Mouse (Mus musculus): ENCODE results near the gene Xaf1. TPM values are rescaled to one million over a fixed set of nuclear protein-coding genes. Genes with fewer than 3 reads are reported as not detected.

Gene Xaf1
- total and polyA plus RNA-seq, 2 experiments from 2014 or later: 4.5 to 5.5 TPM

GRCm38 (mm10) chr11:72271761-72272160 lies 29.7 kb upstream of the Xaf1 start:
- no peak for ATAC-seq
- no peaks in the 10 kb centered on the region for H3K9me3 ChIP-seq (ENCODE audit: low read length)
- TF ChIP-seq CTCF (IDR thresholded peaks at IDR 0.05; ENCODE audit: low read depth): no peak
- H3K4me2 ChIP-seq (ENCODE audit: low read depth, low read length): no peak overlapping the region
- no peak overlapping the region for H3K4me3 ChIP-seq (ENCODE audit: low read length)
- WGBS: 83% methylated on average over 1 of the region's 1 CpGs
- no peak for DNase-seq (ENCODE audit: low spot score)
- no peak overlapping the region for H3K9ac ChIP-seq (replicated peaks; ENCODE audit: low read length)
- H3K27ac ChIP-seq: no peak overlapping the region
- peaks cover under 1% of the 10 kb centered on the region; the same call in 1 of the 2 replicates for H3K4me1 ChIP-seq (ENCODE audit: insufficient read depth, low read length)
- H3K36me3 ChIP-seq (ENCODE audit: insufficient read depth, low read length): no peaks in the 10 kb centered on the region
- no peaks in the 10 kb centered on the region for H3K27me3 ChIP-seq (ENCODE audit: insufficient read depth, low read length)

GRCm38 (mm10) chr11:72273341-72273740 lies 28.1 kb upstream of the Xaf1 start:
- WGBS: 62% methylated on average over 3 of the region's 3 CpGs
- ATAC-seq (no peak), DNase-seq (ENCODE audit: low spot score) (no peak)
- H3K27ac ChIP-seq: no peak overlapping the region
- no peaks in the 10 kb centered on the region for H3K4me1 ChIP-seq (ENCODE audit: insufficient read depth, low read length)
- TF ChIP-seq CTCF (IDR thresholded peaks at IDR 0.05; ENCODE audit: low read depth): no peak
- no peaks in the 10 kb centered on the region for H3K27me3 ChIP-seq (ENCODE audit: insufficient read depth, low read length)
- H3K4me3 ChIP-seq (ENCODE audit: low read length): no peak overlapping the region
- no peaks in the 10 kb centered on the region for H3K9me3 ChIP-seq (ENCODE audit: low read length)
- H3K36me3 ChIP-seq (ENCODE audit: insufficient read depth, low read length): no peaks in the 10 kb centered on the region
- H3K4me2 ChIP-seq (ENCODE audit: low read depth, low read length): no peak overlapping the region
- H3K9ac ChIP-seq (replicated peaks; ENCODE audit: low read length): no peak overlapping the region

- no peaks in the 10 kb centered on the region for H3K4me1 ChIP-seq (ENCODE audit: insufficient read depth, low read length)
- no peak overlapping the region for H3K4me2 ChIP-seq (ENCODE audit: low read depth, low read length)
- TF ChIP-seq CTCF (IDR thresholded peaks at IDR 0.05; ENCODE audit: low read depth): no peak
- no peaks in the 10 kb centered on the region for H3K9me3 ChIP-seq (ENCODE audit: low read length)
- ATAC-seq (no peak), DNase-seq (ENCODE audit: low spot score) (no peak)
- no peaks in the 10 kb centered on the region for H3K36me3 ChIP-seq (ENCODE audit: insufficient read depth, low read length)
- no peak overlapping the region for H3K4me3 ChIP-seq (ENCODE audit: low read length)
- no peak overlapping the region for H3K27ac ChIP-seq
- WGBS: 87% methylated on average over 5 of the region's 5 CpGs
- no peaks in the 10 kb centered on the region for H3K27me3 ChIP-seq (ENCODE audit: insufficient read depth, low read length)
- no peak overlapping the region for H3K9ac ChIP-seq (replicated peaks; ENCODE audit: low read length)
Measured at GRCm38 (mm10) chr11:72281143-72281851, 20.1 kb upstream of the Xaf1 start.

GRCm38 (mm10) chr11:72281852-72282400 lies 19.5 kb upstream of the Xaf1 start:
- DNase-seq (ENCODE audit: low spot score): no peak
- Histone ChIP-seq H3K27ac (no peak overlapping the region), H3K4me3 (ENCODE audit: low read length) (no peak overlapping the region), H3K36me3 (ENCODE audit: insufficient read depth, low read length) (no peaks in the 10 kb centered on the region), H3K9me3 (ENCODE audit: low read length) (no peaks in the 10 kb centered on the region), H3K27me3 (ENCODE audit: insufficient read depth, low read length) (no peaks in the 10 kb centered on the region), H3K4me1 (ENCODE audit: insufficient read depth, low read length) (no peaks in the 10 kb centered on the region), H3K9ac (replicated peaks; ENCODE audit: low read length) (no peak overlapping the region), H3K4me2 (ENCODE audit: low read depth, low read length) (no peak overlapping the region)
- ATAC-seq: no peak
- WGBS: 41% methylated on average over 5 of the region's 5 CpGs
- no peak for TF ChIP-seq CTCF (IDR thresholded peaks at IDR 0.05; ENCODE audit: low read depth)

GRCm38 (mm10) chr11:72283486-72284224 lies 17.8 kb upstream of the Xaf1 start:
- Histone ChIP-seq H3K4me3 (ENCODE audit: low read length) (no peak overlapping the region), H3K9ac (replicated peaks; ENCODE audit: low read length) (no peak overlapping the region), H3K27me3 (ENCODE audit: insufficient read depth, low read length) (no peaks in the 10 kb centered on the region), H3K4me1 (ENCODE audit: insufficient read depth, low read length) (no peaks in the 10 kb centered on the region), H3K36me3 (ENCODE audit: insufficient read depth, low read length) (no peaks in the 10 kb centered on the region), H3K4me2 (ENCODE audit: low read depth, low read length) (no peak overlapping the region), H3K9me3 (ENCODE audit: low read length) (no peaks in the 10 kb centered on the region), H3K27ac (no peak overlapping the region)
- DNase-seq (ENCODE audit: low spot score): no peak
- TF ChIP-seq CTCF (IDR thresholded peaks at IDR 0.05; ENCODE audit: low read depth): no peak
- WGBS: 91% methylated on average over 16 of the region's 16 CpGs
- ATAC-seq: no peak

- H3K4me1 ChIP-seq (ENCODE audit: insufficient read depth, low read length): no peaks in the 10 kb centered on the region
- no peaks in the 10 kb centered on the region for H3K27me3 ChIP-seq (ENCODE audit: insufficient read depth, low read length)
- ATAC-seq (no peak), DNase-seq (ENCODE audit: low spot score) (no peak)
- no peak overlapping the region for H3K4me3 ChIP-seq (ENCODE audit: low read length)
- H3K27ac ChIP-seq: no peak overlapping the region
- no peak for TF ChIP-seq CTCF (IDR thresholded peaks at IDR 0.05; ENCODE audit: low read depth)
- H3K4me2 ChIP-seq (ENCODE audit: low read depth, low read length): no peak overlapping the region
- no peak overlapping the region for H3K9ac ChIP-seq (replicated peaks; ENCODE audit: low read length)
- no peaks in the 10 kb centered on the region for H3K9me3 ChIP-seq (ENCODE audit: low read length)
- no peaks in the 10 kb centered on the region for H3K36me3 ChIP-seq (ENCODE audit: insufficient read depth, low read length)
- WGBS: 85% methylated on average over 14 of the region's 14 CpGs
Measured at GRCm38 (mm10) chr11:72284532-72285182, 16.8 kb upstream of the Xaf1 start.

Measured in hindbrain, postnatal 0 days (tissue).